Mouse (Mus musculus) intestine, embryonic 16.5 days (tissue): ENCODE data around the gene Tes. TPM values are rescaled to one million over a fixed set of nuclear protein-coding genes. Genes with fewer than 3 reads are reported as not detected.
A peak's percentile ranks its signal among the peaks of the same experiment; 100 is the strongest.

Experiments
- ATAC-seq: fragments of 200-750 bp; cut with Nextera tagmentation; 2 replicates; pipeline ENCODE4 v1.8.0; 2017; ENCODE audit warnings: moderate TSS enrichment, moderate library complexity
- H3K27ac ChIP-seq: fragments of 300-500 bp; sonication (generic); 2 replicates; pipeline ENCODE4 v1.5.1; 2014; ENCODE audit warnings: mild to moderate bottlenecking, low read length
- H3K27me3 ChIP-seq: fragments of 300-500 bp; sonication (generic); replicated peaks from 2 replicates; pipeline ENCODE4 v1.6.1; 2014; ENCODE audit warnings: low read length, control low read depth, mixed read lengths; ENCODE audit not compliant: control insufficient read depth, insufficient read depth
- H3K36me3 ChIP-seq: fragments of 300-500 bp; sonication (generic); 2 replicates; pipeline ENCODE4 v1.6.1; 2014; ENCODE audit warnings: low read length, control low read depth; ENCODE audit not compliant: control insufficient read depth, insufficient read depth
- H3K4me1 ChIP-seq: fragments of 300-500 bp; sonication (generic); 2 replicates; pipeline ENCODE4 v1.6.1; 2014; ENCODE audit warnings: low read length, control low read depth, mixed read lengths; ENCODE audit not compliant: control insufficient read depth, insufficient read depth
- H3K4me2 ChIP-seq: fragments of 300-500 bp; sonication (generic); 2 replicates; pipeline ENCODE4 v1.6.1; 2014; ENCODE audit warnings: low read depth, low read length, control low read depth
- H3K4me3 ChIP-seq: fragments of 300-500 bp; sonication (generic); 2 replicates; pipeline ENCODE4 v1.5.1; 2014; ENCODE audit warnings: mild to moderate bottlenecking, low read length
- H3K9ac ChIP-seq: fragments of 300-500 bp; sonication (generic); 2 replicates; pipeline ENCODE4 v1.6.1; 2014; ENCODE audit warnings: low read depth, low read length
- H3K9me3 ChIP-seq: fragments of 300-500 bp; sonication (generic); 2 replicates; pipeline ENCODE4 v1.6.1; 2016; ENCODE audit warnings: low read length, control low read depth; ENCODE audit not compliant: control insufficient read depth
- WGBS: fragments of 180-500 bp; shearing (Covaris S2); extraction: QIAGEN DNeasy Blood & Tissue Kit; methylation state at CpG from one replicate; pipeline ENCODE4 v1.1.7; 2014; 5-methylcytosine and 5-hydroxymethylcytosine counted together
- polyA plus RNA-seq: library from polyadenylated mRNA; unstranded; fragments of >200 nt; fragmentation: Nextera tagmentation; extraction: Ambion mirVana; gene quantifications from 2 replicates; pipeline ENCODE4 v1.2.1, GENCODE M21; 2015

Tes gene
- polyA plus RNA-seq, 1 experiment from 2014 or later = 97.0 TPM

- Histone ChIP-seq H3K4me1 (peaks cover 29% of the 10 kb centered on the region), H3K4me3 (no peak overlapping the region), H3K36me3 (no peaks in the 10 kb centered on the region), H3K27me3 (no peaks in the 10 kb centered on the region), H3K27ac (no peak overlapping the region), H3K4me2 (no peak overlapping the region), H3K9me3 (no peaks in the 10 kb centered on the region), H3K9ac (no peak overlapping the region)
- 29% methylated on average over 7 of the region's 7 CpGs for WGBS
- ATAC-seq = peak; percentile 80
Measured at GRCm38 (mm10) chr6:17072763-17073484, 8.0 kb downstream of the Tes start.

- Histone ChIP-seq H3K4me1 (peaks cover 38% of the 10 kb centered on the region), H3K27ac (no peak overlapping the region), H3K36me3 (no peaks in the 10 kb centered on the region), H3K4me2 (no peak overlapping the region), H3K27me3 (no peaks in the 10 kb centered on the region), H3K9ac (no peak overlapping the region), H3K4me3 (no peak overlapping the region), H3K9me3 (no peaks in the 10 kb centered on the region)
- no peak for ATAC-seq
- WGBS = 71% methylated on average over 9 of the region's 9 CpGs
Measured at GRCm38 (mm10) chr6:17077270-17077669, 12.3 kb downstream of the Tes start.

- H3K9ac ChIP-seq = no peak overlapping the region
- no peaks in the 10 kb centered on the region for H3K9me3 ChIP-seq
- no peaks in the 10 kb centered on the region for H3K27me3 ChIP-seq
- 46% methylated on average over 3 of the region's 3 CpGs for WGBS
- H3K27ac ChIP-seq = no peak overlapping the region
- no peak for ATAC-seq
- no peak overlapping the region for H3K4me2 ChIP-seq
- H3K4me3 ChIP-seq = no peak overlapping the region
- no peaks in the 10 kb centered on the region for H3K36me3 ChIP-seq
- peaks cover 36% of the 10 kb centered on the region for H3K4me1 ChIP-seq
Measured at GRCm38 (mm10) chr6:17077720-17078119, 12.8 kb downstream of the Tes start.

DNA sequence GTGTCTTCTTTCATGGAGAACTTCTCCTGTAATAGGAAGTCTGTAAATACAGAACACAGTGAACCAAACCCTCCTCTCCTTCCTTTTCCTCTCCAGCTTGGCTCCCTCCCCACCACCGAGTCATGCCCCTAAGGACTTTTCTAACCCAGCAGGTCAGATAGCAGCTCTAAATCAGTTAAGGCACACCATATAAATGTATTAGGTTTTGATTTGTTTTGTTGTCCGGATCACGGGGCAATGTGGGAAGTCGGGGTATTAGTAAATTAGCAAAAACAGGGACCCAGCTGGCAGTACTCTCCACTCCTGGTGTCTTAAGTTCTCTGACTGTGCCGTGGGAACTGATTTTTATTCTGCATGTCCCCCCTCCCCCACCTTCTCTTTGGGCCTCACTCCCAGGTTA lies 14.4 kb downstream of the Tes start:
- Histone ChIP-seq H3K27ac (peak overlapping the region; percentile 29; the same call in 1 of the 2 replicates), H3K4me2 (no peak overlapping the region), H3K9me3 (no peaks in the 10 kb centered on the region)

DNA sequence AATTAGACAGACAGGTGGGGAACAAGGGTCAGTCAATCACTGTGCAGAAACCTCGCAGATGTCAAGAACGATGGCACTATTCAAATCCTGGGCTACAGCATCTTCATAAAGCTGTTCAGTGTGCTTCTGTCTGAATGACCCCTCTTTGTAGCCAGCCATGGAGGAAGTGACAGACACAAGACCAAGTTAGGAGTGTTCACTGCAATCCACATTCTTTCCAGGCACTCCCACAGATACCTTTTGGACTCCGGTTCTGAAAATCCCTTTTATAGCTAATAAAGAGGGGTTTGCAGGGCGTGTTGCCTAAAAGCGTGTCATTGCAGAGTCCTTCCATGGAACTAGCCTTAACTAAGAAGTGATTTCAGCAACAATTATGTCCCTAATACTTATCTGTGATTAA lies 14.9 kb downstream of the Tes start:
- no peak overlapping the region for H3K4me3 ChIP-seq
- no peak overlapping the region for H3K4me2 ChIP-seq
- WGBS = 49% methylated on average over 5 of the region's 5 CpGs
- H3K9ac ChIP-seq = no peak overlapping the region
- peak; percentile 79 for ATAC-seq
- peak overlapping the region; percentile 29; the same call in 1 of the 2 replicates for H3K27ac ChIP-seq
- peaks cover 24% of the 10 kb centered on the region for H3K4me1 ChIP-seq
- H3K27me3 ChIP-seq = no peaks in the 10 kb centered on the region
- H3K36me3 ChIP-seq = no peaks in the 10 kb centered on the region
- no peaks in the 10 kb centered on the region for H3K9me3 ChIP-seq

More for the DNA sequence above, 14.4 kb downstream of the Tes start:
- ATAC-seq = peak; percentile 47
- Histone ChIP-seq H3K4me3 (no peak overlapping the region), H3K9ac (no peak overlapping the region), H3K4me1 (peaks cover 24% of the 10 kb centered on the region), H3K27me3 (no peaks in the 10 kb centered on the region), H3K36me3 (no peaks in the 10 kb centered on the region)
- WGBS = 55% methylated on average over 5 of the region's 5 CpGs

GRCm38 (mm10) chr6:17082238-17082637 lies 17.3 kb downstream of the Tes start:
- Histone ChIP-seq H3K9ac (no peak overlapping the region), H3K9me3 (no peaks in the 10 kb centered on the region), H3K36me3 (no peaks in the 10 kb centered on the region), H3K27me3 (no peaks in the 10 kb centered on the region), H3K4me1 (peaks cover 22% of the 10 kb centered on the region), H3K27ac (no peak overlapping the region), H3K4me2 (no peak overlapping the region), H3K4me3 (no peak overlapping the region)
- no peak for ATAC-seq
- 65% methylated on average over 4 of the region's 4 CpGs for WGBS

DNA sequence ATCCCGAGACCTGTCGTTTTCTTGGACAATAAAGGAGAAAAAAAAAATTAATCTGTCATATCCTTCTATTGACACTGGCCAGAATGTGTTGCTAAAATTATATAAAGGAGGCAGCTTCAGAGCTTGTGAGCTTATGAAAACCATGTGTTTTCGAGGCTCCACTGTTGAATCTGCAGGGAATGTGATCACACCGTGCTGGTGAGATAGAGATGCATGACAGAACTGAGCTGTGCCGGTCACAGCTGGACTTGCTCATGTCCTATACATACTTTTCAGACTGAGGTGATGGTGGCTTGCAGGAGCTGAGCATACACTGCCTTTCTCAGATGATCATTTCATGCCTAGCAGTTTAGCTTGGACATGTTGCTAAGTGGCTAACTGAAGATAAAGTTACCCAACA lies 17.9 kb downstream of the Tes start:
- H3K4me3 ChIP-seq = no peak overlapping the region
- no peak overlapping the region for H3K9ac ChIP-seq
- no peak for ATAC-seq
- H3K27ac ChIP-seq = no peak overlapping the region
- 68% methylated on average over 5 of the region's 5 CpGs for WGBS
- no peak overlapping the region for H3K4me2 ChIP-seq
- H3K36me3 ChIP-seq = no peaks in the 10 kb centered on the region
- peaks cover 17% of the 10 kb centered on the region for H3K4me1 ChIP-seq
- no peaks in the 10 kb centered on the region for H3K9me3 ChIP-seq
- no peaks in the 10 kb centered on the region for H3K27me3 ChIP-seq

DNA sequence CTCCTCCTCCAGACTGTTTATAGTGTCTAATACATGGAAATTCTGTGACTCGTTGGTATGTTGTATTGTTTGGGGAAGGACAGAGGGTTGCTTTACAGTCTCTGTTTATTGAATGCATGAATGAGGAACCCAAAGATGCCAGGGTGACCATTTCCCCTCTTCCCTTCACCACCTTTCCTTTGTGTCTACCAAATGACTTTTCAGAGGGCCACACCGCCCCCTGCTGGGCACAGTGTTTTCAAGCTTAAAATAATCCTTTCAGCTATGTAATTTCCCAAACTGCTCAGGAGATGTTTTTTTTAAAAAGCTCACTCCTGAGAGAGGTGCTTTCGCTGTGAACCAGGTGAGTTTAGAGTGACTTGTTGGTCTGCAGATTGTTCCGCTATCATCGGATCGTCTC lies 22.5 kb downstream of the Tes start:
- ATAC-seq = peak; percentile 50; the same call in 1 of the 2 replicates

GRCm38 (mm10) chr6:17097301-17097700 lies 32.4 kb downstream of the Tes start:
- no peaks in the 10 kb centered on the region for H3K27me3 ChIP-seq
- H3K9ac ChIP-seq = no peak overlapping the region
- WGBS = 87% methylated on average over 8 of the region's 8 CpGs
- no peak overlapping the region for H3K27ac ChIP-seq
- H3K4me1 ChIP-seq = no peaks in the 10 kb centered on the region
- H3K36me3 ChIP-seq = no peaks in the 10 kb centered on the region; the same call in 1 of the 2 replicates
- H3K4me3 ChIP-seq = no peak overlapping the region
- no peak overlapping the region for H3K4me2 ChIP-seq
- no peak for ATAC-seq
- no peaks in the 10 kb centered on the region for H3K9me3 ChIP-seq

More for the DNA sequence above, 22.5 kb downstream of the Tes start:
- H3K9me3 ChIP-seq = no peaks in the 10 kb centered on the region
- H3K9ac ChIP-seq = no peak overlapping the region
- no peak overlapping the region for H3K27ac ChIP-seq
- H3K27me3 ChIP-seq = no peaks in the 10 kb centered on the region
- H3K4me3 ChIP-seq = no peak overlapping the region
- no peaks in the 10 kb centered on the region for H3K36me3 ChIP-seq
- H3K4me2 ChIP-seq = no peak overlapping the region
- no peaks in the 10 kb centered on the region; the same call in 1 of the 2 replicates for H3K4me1 ChIP-seq
- WGBS = 68% methylated on average over 6 of the region's 6 CpGs

DNA sequence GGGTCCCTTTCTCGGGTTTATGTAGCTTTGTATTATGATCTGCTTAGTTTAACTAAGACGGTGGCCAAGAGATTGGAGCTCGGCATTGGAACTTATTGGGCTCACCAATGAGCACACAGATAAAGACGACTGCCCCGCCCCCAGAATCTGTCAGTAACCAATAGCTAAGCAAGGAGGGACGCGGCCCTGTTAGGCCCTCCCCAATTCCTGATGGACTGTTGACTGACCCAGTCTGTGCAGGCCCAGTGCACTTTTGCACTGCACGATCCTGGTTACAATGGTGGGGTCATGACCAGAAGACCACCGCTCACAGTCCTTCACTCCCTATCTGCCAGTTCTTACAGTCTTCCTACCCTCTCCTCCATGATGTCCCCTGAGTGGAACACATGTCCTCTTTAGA lies 33.6 kb downstream of the Tes start:
- peaks cover 2% of the 10 kb centered on the region; the same call in 1 of the 2 replicates for H3K36me3 ChIP-seq
- H3K4me2 ChIP-seq = no peak overlapping the region
- no peaks in the 10 kb centered on the region for H3K4me1 ChIP-seq
- H3K27me3 ChIP-seq = no peaks in the 10 kb centered on the region
- 87% methylated on average over 9 of the region's 9 CpGs for WGBS
- H3K9ac ChIP-seq = no peak overlapping the region
- no peaks in the 10 kb centered on the region for H3K9me3 ChIP-seq
- no peak for ATAC-seq
- H3K27ac ChIP-seq = no peak overlapping the region
- no peak overlapping the region for H3K4me3 ChIP-seq
